Mouse (Mus musculus) heart, embryonic 13.5 days (tissue): ENCODE measurements around the gene Hist1h1d. TPM values are rescaled to one million over a fixed set of nuclear protein-coding genes. Genes with fewer than 3 reads are reported as not detected.
"Not testable (repeated sequence)": the region's sequence is repeated elsewhere in the genome, so short reads cannot be mapped to it uniquely, and the experiment has no call there.

Source experiments
- ATAC-seq: fragments of 200-750 bp; cut with Nextera tagmentation; 2 replicates; pipeline ENCODE4 v1.8.0; 2017; ENCODE audit warnings: moderate TSS enrichment; ENCODE audit not compliant: insufficient number of reproducible peaks, low FRiP score, low TSS enrichment; ENCODE audit errors: extremely low read depth
- H3K27ac ChIP-seq: fragments of 300-500 bp; sonication (generic); replicated peaks from 2 replicates; pipeline ENCODE4 v1.5.1; 2015; ENCODE audit warnings: moderate library complexity, mild to moderate bottlenecking, inconsistent platforms
- H3K27me3 ChIP-seq: fragments of 300-500 bp; sonication (generic); replicated peaks from 2 replicates; pipeline ENCODE4 v1.6.1; 2015; ENCODE audit warnings: mild to moderate bottlenecking, inconsistent platforms
- H3K36me3 ChIP-seq: fragments of 300-500 bp; sonication (generic); 2 replicates; pipeline ENCODE4 v1.6.1; 2015; ENCODE audit warnings: mild to moderate bottlenecking, inconsistent platforms
- H3K4me1 ChIP-seq: fragments of 300-500 bp; sonication (generic); 2 replicates; pipeline ENCODE4 v1.6.1; 2015; ENCODE audit warnings: inconsistent platforms
- H3K4me2 ChIP-seq: fragments of 300-500 bp; sonication (generic); 2 replicates; pipeline ENCODE4 v1.6.1; 2015; ENCODE audit warnings: inconsistent platforms, mild to moderate bottlenecking, moderate library complexity
- H3K4me3 ChIP-seq: fragments of 300-500 bp; sonication (generic); 2 replicates; pipeline ENCODE4 v1.5.1; 2015; ENCODE audit warnings: moderate library complexity, mild to moderate bottlenecking, inconsistent platforms
- H3K9ac ChIP-seq: fragments of 300-500 bp; sonication (generic); 2 replicates; pipeline ENCODE4 v1.6.1; 2015; ENCODE audit warnings: inconsistent platforms, mild to moderate bottlenecking, moderate library complexity
- H3K9me3 ChIP-seq: fragments of 300-500 bp; sonication (generic); 2 replicates; pipeline ENCODE4 v1.6.1; 2016; ENCODE audit warnings: inconsistent platforms
- WGBS: fragments of 180-500 bp; shearing (Covaris S2); methylation state at CpG from one replicate; pipeline ENCODE4 v1.1.7; 2015; ENCODE audit warnings: mixed read lengths; 5-methylcytosine and 5-hydroxymethylcytosine counted together
- polyA plus RNA-seq: library from polyadenylated mRNA; unstranded; fragments of >200 nt; fragmentation: Nextera tagmentation; extraction: Ambion mirVana; gene quantifications from 2 replicates; pipeline ENCODE4 v1.2.1, GENCODE M21; 2015

The Hist1h1d gene
- polyA plus RNA-seq, 1 experiment from 2014 or later: 0.23 TPM

DNA sequence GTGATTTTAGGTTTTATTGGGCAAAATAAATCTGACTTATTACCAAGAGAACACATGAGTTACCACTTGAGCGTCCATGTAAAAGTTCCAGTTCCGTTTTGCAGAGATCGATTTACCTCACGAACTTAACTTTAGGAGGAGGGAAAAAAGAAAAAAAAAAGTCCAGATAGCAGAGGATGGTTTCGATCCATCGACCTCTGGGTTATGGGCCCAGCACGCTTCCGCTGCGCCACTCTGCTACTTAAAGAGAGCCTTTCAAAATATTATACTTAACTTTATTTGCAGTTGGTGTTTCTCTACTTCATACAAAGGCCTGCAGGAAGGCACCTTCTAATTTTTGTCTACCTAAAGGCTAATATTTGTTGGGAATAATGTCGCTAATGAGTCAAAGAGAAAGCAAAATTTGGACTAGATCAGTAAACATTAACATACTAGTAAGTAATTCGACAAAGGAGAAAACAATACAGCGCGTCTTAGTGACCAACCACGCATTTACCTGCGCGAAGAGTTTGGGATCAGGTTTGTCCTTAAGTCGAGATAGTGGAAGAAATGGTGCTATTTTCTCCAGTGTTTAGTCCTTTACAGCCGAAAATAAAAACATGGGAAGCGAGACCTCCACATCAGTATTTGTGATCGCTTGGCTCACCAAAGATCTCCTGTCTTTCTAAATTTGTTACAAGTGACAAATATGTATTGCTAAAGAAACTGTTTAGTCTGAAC lies 22.7 kb upstream of the Hist1h1d start:
- WGBS: under 1% methylated on average over 20 of the region's 20 CpGs
- peak overlapping the region; percentile 99 for H3K27ac ChIP-seq
- peak overlapping the region; percentile 70 for H3K4me3 ChIP-seq
- no peak for ATAC-seq
- peaks cover 43% of the 10 kb centered on the region for H3K4me1 ChIP-seq
- no peaks in the 10 kb centered on the region for H3K9me3 ChIP-seq
- H3K9ac ChIP-seq: peak overlapping the region; percentile 92
- H3K4me2 ChIP-seq: peak overlapping the region; percentile 81
- H3K27me3 ChIP-seq: no peaks in the 10 kb centered on the region
- no peaks in the 10 kb centered on the region for H3K36me3 ChIP-seq

GRCm38 (mm10) chr13:23530901-23531875 lies 21.9 kb upstream of the Hist1h1d start, which contains the start of gene Hist1h4h:
Gene Hist1h4h (plus strand): TSS chr13:23531050.
- H3K27ac ChIP-seq: peak within 1 kb of the TSS; percentile 99
- no peaks in the 10 kb centered on the region for H3K36me3 ChIP-seq
- H3K9me3 ChIP-seq: no peaks in the 10 kb centered on the region
- H3K27me3 ChIP-seq: no peaks in the 10 kb centered on the region
- peak within 1 kb of the TSS; percentile 70 for H3K4me3 ChIP-seq
- peak; percentile 77 for ATAC-seq
- under 1% methylated on average over 62 of the region's 70 CpGs for WGBS
- peak within 1 kb of the TSS; percentile 92 for H3K9ac ChIP-seq
- peaks cover 45% of the 10 kb centered on the region for H3K4me1 ChIP-seq
- peak within 1 kb of the TSS; percentile 81 for H3K4me2 ChIP-seq

GRCm38 (mm10) chr13:23532262-23533075 lies 20.6 kb upstream of the Hist1h1d start:
- no peaks in the 10 kb centered on the region for H3K9me3 ChIP-seq
- no peak for ATAC-seq
- peaks cover 49% of the 10 kb centered on the region for H3K4me1 ChIP-seq
- H3K9ac ChIP-seq: peak overlapping the region; percentile 92
- 25% methylated on average over 9 of the region's 9 CpGs for WGBS
- H3K27me3 ChIP-seq: no peaks in the 10 kb centered on the region
- H3K27ac ChIP-seq: peak overlapping the region; percentile 99
- H3K4me2 ChIP-seq: peak overlapping the region; percentile 81
- H3K4me3 ChIP-seq: peak overlapping the region; percentile 70
- no peaks in the 10 kb centered on the region for H3K36me3 ChIP-seq

- H3K9ac ChIP-seq: peak within 1 kb of the TSS; percentile 84
- peaks cover 47% of the 10 kb centered on the region for H3K4me1 ChIP-seq
- H3K4me3 ChIP-seq: peak within 1 kb of the TSS; percentile 70
- not testable (repeated sequence) for H3K36me3 ChIP-seq, ATAC-seq, H3K9me3 ChIP-seq, H3K27me3 ChIP-seq
- 1% methylated on average over 29 of the region's 53 CpGs for WGBS
- H3K4me2 ChIP-seq: peak within 1 kb of the TSS; percentile 81
- peak within 1 kb of the TSS; percentile 99 for H3K27ac ChIP-seq
These were observed 19.3 kb upstream of the Hist1h1d start, which contains the start of gene Hist1h2af for GRCm38 (mm10) chr13:23533560-23534367. Gene Hist1h2af (plus strand): TSS chr13:23533906.

- no peak for ATAC-seq
- WGBS: under 1% methylated on average over 15 of the region's 15 CpGs
- Histone ChIP-seq H3K4me2 (peak overlapping the region; percentile 81), H3K4me3 (peak overlapping the region; percentile 70), H3K4me1 (peaks cover 42% of the 10 kb centered on the region), H3K36me3 (no peaks in the 10 kb centered on the region), H3K27me3 (no peaks in the 10 kb centered on the region), H3K9ac (peak overlapping the region; percentile 84), H3K27ac (peak overlapping the region; percentile 99), H3K9me3 (no peaks in the 10 kb centered on the region)
These were observed 18.5 kb upstream of the Hist1h1d start for GRCm38 (mm10) chr13:23534368-23535131.

- H3K27me3 ChIP-seq, H3K9me3 ChIP-seq, H3K36me3 ChIP-seq: not testable (repeated sequence)
- H3K27ac ChIP-seq: peak within 1 kb of the TSS; percentile 99
- peaks cover 42% of the 10 kb centered on the region for H3K4me1 ChIP-seq
- peak within 1 kb of the TSS; percentile 81 for H3K4me2 ChIP-seq
- ATAC-seq: peak; percentile 87
- peak within 1 kb of the TSS; percentile 70 for H3K4me3 ChIP-seq
- 1% methylated on average over 49 of the region's 62 CpGs for WGBS
- H3K9ac ChIP-seq: peak within 1 kb of the TSS; percentile 84
These were observed 17.7 kb upstream of the Hist1h1d start, which contains the start of gene Hist1h3g for GRCm38 (mm10) chr13:23535137-23536075. Gene Hist1h3g (plus strand): TSS chr13:23535422.

GRCm38 (mm10) chr13:23536076-23536822 lies 16.8 kb upstream of the Hist1h1d start:
- H3K9ac ChIP-seq: peak overlapping the region; percentile 84
- H3K27me3 ChIP-seq: no peaks in the 10 kb centered on the region
- WGBS: 27% methylated on average over 7 of the region's 7 CpGs

GRCm38 (mm10) chr13:23537006-23537710 lies 15.9 kb upstream of the Hist1h1d start:
- Histone ChIP-seq H3K36me3 (no peaks in the 10 kb centered on the region), H3K4me1 (peaks cover 41% of the 10 kb centered on the region), H3K27me3 (no peaks in the 10 kb centered on the region), H3K9ac (0 out of 2 replicates have a peak overlapping the region, but pooled peaks have one; percentile 84), H3K9me3 (no peaks in the 10 kb centered on the region), H3K27ac (no peak overlapping the region), H3K4me3 (peak overlapping the region; percentile 70), H3K4me2 (peak overlapping the region; percentile 81)
- no peak for ATAC-seq
- WGBS: 75% methylated on average over 3 of the region's 3 CpGs

More at GRCm38 (mm10) chr13:23536076-23536822, 16.8 kb upstream of the Hist1h1d start:
- peak overlapping the region; percentile 81 for H3K4me2 ChIP-seq
- peaks cover 42% of the 10 kb centered on the region for H3K4me1 ChIP-seq
- no peaks in the 10 kb centered on the region for H3K9me3 ChIP-seq
- H3K27ac ChIP-seq: peak overlapping the region; percentile 99
- no peaks in the 10 kb centered on the region for H3K36me3 ChIP-seq
- peak overlapping the region; percentile 70 for H3K4me3 ChIP-seq
- ATAC-seq: no peak
